Mouse (Mus musculus) CD4-positive, CD25-positive, alpha-beta regulatory T cell, adult 9 weeks (primary cell): ENCODE data around the gene 1700003E16Rik. TPM values are rescaled to one million over a fixed set of nuclear protein-coding genes. Genes with fewer than 3 reads are reported as not detected.

Experiments
- polyA plus RNA-seq: library from polyadenylated mRNA; unstranded; fragments of 100-300 nt; shearing (Covaris generic); gene quantifications from one replicate; pipeline ENCODE4 v1.2.1, GENCODE M21; 2017

Gene 1700003E16Rik
- polyA plus RNA-seq, result not detected

DNA sequence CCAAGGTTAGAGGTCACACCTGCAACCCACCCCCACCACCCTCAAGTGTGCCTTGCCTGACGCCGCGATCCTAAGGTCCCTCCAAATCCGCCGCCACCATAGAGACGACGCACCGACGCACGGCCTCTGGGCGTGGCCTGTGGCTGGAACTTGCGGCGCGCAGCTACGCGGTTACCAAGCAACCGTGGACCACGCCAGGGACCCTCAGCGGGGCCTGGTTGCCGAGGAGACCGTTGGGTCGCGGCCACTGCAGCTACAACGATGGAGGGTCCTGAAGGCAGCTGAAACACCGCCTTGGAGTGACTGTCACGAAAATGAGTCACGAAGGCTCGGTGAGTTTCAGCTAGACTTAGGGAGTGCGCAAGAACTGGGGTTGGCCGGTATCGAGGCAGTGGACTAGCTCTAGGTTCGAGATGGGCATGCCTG lies at the start of gene 1700003E16Rik, which contains the start of gene Wdr54:
1700003E16Rik (plus strand) TSS at position 146 of the 426 bp plus-strand sequence.
Wdr54 (minus strand) TSS at position 139 of the 426 bp plus-strand sequence.

DNA sequence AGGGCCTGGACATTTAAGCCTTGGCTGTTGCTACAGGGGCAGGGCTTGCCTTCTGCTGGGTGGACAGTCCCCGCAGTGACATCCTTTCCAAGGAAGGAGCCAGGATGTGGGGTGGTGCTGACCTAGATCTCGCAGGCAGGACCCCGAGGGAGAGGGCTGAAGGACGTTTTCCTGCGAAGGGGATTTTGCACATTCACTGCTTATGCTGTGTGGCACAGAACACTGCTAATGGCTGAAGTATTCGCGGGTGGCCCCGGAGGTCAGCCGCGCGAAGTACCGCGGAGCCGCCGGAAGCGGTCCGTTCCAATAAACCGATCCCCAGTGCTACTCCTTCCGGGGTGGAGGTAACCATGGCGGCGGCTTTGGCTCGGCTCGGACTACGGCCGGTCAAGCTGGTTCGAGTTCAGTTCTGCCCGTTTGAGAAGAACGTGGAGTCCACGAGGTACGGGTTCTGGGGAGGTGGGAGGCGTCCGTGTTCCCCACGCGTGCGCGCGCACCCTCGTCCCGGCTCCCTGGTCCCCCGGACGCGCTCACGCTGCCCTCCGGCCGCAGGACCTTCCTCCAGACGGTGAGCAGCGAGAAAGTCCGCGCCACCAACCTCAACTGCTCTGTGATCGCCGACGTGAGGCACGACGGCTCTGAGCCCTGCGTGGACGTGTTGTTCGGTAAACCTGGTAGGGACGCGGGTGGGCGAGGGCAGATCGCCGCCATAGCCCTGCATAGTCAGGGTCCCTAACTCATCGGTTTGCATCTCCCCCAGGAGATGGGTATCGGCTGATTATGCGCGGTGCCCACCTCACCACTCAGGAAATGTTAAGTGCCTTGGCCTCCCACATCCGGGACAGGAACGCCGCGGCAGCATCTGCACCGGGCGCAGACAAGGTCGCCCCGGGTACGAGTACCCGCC lies 47.2 kb upstream of the 1700003E16Rik start, which contains the start of gene Mrpl53:
Mrpl53 (plus strand) TSS at position 279 of the 907 bp plus-strand sequence.

DNA sequence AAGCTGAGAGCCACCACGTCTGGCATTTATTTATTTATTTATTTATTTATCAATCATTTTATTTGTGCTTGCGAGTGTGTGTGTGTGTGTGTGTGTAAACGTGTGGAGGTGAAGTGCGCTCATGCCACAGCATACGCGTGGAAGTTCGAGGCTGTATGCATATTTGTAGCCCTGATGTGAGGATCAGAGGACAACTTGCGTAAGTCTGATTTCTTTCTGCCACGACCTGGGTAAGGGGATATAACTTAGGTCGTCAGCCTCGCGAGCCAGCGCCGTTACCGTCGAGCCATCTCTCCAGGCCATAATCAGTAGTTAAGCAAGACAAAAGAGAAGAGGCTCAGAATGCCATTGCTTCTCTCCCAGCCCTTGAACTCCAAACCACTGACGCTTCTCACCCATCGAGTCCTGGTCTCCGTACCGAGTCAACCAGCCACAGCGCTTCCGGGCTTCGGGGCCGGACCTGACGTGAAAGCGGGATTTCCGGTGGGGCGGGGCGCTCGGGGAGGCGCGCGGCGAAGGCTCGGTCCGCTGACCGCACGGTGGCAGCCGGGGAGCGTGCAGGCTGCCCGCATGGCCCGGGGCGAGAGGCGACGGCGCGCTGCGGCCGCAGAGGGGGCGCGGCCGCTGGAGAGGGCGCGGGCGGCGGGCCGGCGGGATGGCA lies 41.1 kb upstream of the 1700003E16Rik start, which contains the start of gene Mogs:
Mogs (plus strand) TSS at position 486 of the 661 bp plus-strand sequence.

DNA sequence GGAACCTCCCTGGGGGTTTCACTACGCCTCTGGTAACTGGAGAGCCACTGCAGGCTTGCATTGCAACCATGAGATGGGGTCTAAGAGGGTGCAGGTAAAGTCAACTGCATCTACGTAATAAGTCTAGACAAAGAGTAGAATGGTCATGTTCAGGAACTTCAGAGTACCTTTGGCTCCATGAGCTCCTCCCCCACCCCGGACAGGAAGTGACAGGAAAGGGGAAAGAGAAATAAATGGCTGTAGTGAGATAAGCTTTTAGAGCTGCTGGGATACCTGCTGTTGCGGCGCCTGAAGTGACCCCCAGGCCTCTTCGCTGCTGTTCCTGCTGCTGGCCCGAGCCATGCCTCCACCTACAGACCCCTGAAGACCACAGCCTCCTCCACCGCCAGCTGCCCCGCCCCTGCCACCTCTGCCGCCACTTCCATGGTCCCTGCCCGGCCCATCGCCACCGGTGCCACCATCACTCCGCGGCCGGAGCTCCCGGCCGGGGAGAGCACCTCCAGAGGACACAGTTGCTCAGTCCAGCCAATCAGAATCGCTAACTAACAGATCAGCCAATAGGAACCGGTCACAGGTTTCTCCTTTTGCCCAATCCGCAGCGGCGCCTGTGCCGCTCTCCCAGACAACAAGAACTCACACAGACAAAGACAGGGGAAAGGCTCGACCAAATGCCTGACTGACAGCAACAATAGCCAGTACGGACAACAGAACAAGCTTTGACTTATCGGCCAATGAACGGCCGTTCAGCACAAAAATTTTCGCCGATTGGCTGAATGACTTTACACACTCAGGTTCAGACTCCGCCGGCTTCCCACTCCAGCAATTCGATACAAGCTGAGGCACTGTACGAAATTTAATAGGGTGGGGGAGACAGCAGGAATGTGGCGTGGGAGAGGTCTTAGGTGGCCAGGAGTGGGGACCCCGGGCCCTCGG lies 35.0 kb upstream of the 1700003E16Rik start, which contains the start of gene Wbp1:
Wbp1 (minus strand) TSS at position 630 of the 933 bp plus-strand sequence.

DNA sequence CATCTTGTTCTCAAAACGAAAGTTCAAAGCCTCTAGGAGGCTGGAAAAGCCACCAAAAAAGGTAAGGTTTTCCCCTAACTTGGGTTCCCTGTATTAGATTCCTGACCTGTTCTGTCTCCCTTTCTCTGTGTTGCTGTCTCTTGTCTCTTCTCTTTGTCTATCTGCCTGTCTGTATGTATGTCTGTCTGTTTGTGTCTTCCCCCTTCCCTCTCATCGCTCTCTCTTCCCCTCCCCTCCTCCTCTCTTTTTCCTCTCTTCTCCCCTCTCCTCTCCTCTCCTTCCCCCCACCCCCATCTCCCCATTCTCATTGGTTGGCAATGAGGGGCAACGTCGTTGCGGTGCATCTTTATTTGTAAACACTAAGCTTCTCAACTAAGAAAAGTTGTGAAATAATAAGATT lies 30.9 kb upstream of the 1700003E16Rik start, which contains the start of gene Ino80b:
Ino80b (minus strand) TSS at position 101 of the 400 bp plus-strand sequence.

DNA sequence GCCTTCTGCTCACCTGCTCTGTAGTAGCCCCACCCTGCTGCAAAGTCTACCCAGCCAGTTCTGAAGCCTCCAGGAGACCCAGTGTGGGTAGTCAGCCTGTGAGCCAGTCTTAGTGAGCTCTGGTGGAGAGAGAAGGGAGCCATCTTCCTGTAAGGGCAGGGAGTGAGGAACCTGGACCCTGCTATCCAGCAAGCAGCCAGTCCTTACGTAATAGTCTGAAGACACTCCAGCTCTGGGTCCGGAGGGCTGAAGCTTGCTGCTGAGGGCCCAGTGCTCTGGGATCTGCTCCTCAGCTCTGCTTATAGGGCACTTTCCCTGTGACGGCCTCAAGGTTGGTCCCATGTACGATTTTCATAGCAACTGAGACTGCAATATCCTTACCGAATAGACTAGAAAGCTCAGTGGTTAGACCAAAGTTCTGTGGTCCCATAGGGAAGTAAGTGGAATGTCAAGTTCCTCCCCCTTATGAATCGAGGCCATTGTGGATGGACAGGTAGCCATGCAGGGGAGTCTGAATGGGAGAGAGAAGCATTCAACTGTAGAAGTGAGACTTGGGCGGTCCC lies 21.2 kb upstream of the 1700003E16Rik start, which contains the start of gene Rtkn:
Rtkn (plus strand) TSS at position 513 of the 563 bp plus-strand sequence.

DNA sequence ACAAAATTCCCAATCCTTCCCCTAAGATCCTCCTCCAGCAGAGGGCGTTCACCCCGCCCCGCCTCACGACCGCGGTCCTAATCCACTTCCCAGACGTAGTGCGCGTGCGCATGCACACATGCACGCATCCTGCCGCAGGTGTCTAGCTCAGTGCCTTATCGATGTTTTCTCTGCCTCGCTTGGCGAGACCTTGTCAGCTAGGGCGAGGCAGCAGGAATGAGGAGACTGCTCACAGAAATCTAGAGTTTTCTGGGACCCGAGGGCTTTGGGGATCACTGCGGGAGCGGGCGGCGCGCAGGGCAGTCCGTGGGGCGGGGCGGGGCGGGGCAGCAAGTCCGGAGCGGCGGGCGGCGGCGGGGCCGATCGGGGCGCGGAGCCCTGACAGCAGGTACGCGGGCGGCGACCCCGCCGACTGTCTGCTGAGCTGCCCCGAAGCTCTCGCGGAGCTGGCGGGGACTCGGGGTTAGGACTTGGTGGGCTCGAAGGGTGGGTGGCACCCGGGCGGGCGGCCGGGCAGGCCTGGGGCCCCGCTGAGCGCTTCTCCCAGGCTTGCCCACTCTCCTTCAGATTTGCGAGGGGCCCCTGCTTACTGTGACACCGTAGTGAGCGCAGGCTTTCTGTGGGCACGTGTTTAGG lies 9.5 kb downstream of the 1700003E16Rik start, which contains the start of gene Dctn1:
Dctn1 (plus strand) TSS at position 314 of the 636 bp plus-strand sequence.

Other genes starting within 250 kb of the 1700003E16Rik start
- 2.9 TPM for gene Sema4f, start 216.6 kb upstream of the 1700003E16Rik start, polyA plus RNA-seq
- gene M1ap, start 209.5 kb upstream of the 1700003E16Rik start, polyA plus RNA-seq, result 2.2 TPM
- gene Dok1, start 122.9 kb upstream of the 1700003E16Rik start, polyA plus RNA-seq, result 51.6 TPM
- gene Loxl3, start 122.2 kb upstream of the 1700003E16Rik start, polyA plus RNA-seq, result 0.16 TPM
- gene Aup1, start 101.9 kb upstream of the 1700003E16Rik start, polyA plus RNA-seq, result 371 TPM
- gene Htra2, start 101.1 kb upstream of the 1700003E16Rik start, polyA plus RNA-seq, result 70.9 TPM
- gene Dqx1, start 98.6 kb upstream of the 1700003E16Rik start, polyA plus RNA-seq, result 3.3 TPM
- gene Tlx2, start 86.1 kb upstream of the 1700003E16Rik start, polyA plus RNA-seq, result not detected
- 42.8 TPM for gene Pcgf1, start 78.5 kb upstream of the 1700003E16Rik start, polyA plus RNA-seq
- gene Lbx2, start 70.0 kb upstream of the 1700003E16Rik start, polyA plus RNA-seq, result not detected
- 4.4 TPM for gene Ccdc142, start 54.8 kb upstream of the 1700003E16Rik start, polyA plus RNA-seq
- gene Gm42688, start 54.8 kb upstream of the 1700003E16Rik start, polyA plus RNA-seq, result 3.9 TPM
- 65.3 TPM for gene Mrpl53, start 47.4 kb upstream of the 1700003E16Rik start, polyA plus RNA-seq
- 4.5 TPM for gene Mogs, start 40.9 kb upstream of the 1700003E16Rik start, polyA plus RNA-seq
- 67.6 TPM for gene Wbp1, start 34.8 kb upstream of the 1700003E16Rik start, polyA plus RNA-seq
- gene Ino80b, start 31.0 kb upstream of the 1700003E16Rik start, polyA plus RNA-seq, result 8.0 TPM
- gene Rtkn, start 20.9 kb upstream of the 1700003E16Rik start, polyA plus RNA-seq, result 0.91 TPM
- 1.4 TPM for gene Wdr54, start within 50 bp of the 1700003E16Rik start, polyA plus RNA-seq
- 67.1 TPM for gene Dctn1, start 9.5 kb downstream of the 1700003E16Rik start, polyA plus RNA-seq
- gene Slc4a5, start 63.4 kb downstream of the 1700003E16Rik start, polyA plus RNA-seq, result 0.94 TPM
- gene Mthfd2, start 169.5 kb downstream of the 1700003E16Rik start, polyA plus RNA-seq, result 85.7 TPM
- gene Mob1a, start 169.6 kb downstream of the 1700003E16Rik start, polyA plus RNA-seq, result 67.5 TPM
- gene Bola3, start 192.7 kb downstream of the 1700003E16Rik start, polyA plus RNA-seq, result 41.7 TPM